Mouse (Mus musculus) olfactory bulb, adult 2 months (tissue): ENCODE data around the gene Ccdc33.

Experiments
- CTCF ChIP-seq: fragments of 200-500 bp; IDR thresholded peaks from 2 replicates; pipeline ENCODE4 v1.5.1; 2012; ENCODE audit warnings: low read depth, mild to moderate bottlenecking, low read length, moderate library complexity; ENCODE audit not compliant: insufficient read depth
- POLR2A ChIP-seq: fragments of 200-500 bp; IDR thresholded peaks from 2 replicates; pipeline ENCODE4 v1.6.1; 2012; ENCODE audit warnings: mild to moderate bottlenecking, low read depth, low read length, moderate library complexity; ENCODE audit not compliant: insufficient read depth

- TF ChIP-seq CTCF: no peak
- no peak for TF ChIP-seq POLR2A
Observed at GRCm38 (mm10) chr9:58158541-58159311, 40.1 kb upstream of the Ccdc33 start.
